In genomic region chr6:136431169-136431895, GRCm38 (mm10) we compare ENCODE assay signal across 19 mouse cellular contexts. TPM values are rescaled to one million over a fixed set of nuclear protein-coding genes. Genes with fewer than 3 reads are reported as not detected.
A peak's percentile ranks its signal among the peaks of the same experiment; 100 is the strongest.
DNase-seq lines count a peak whose midpoint lies in the region; ATAC-seq and TF ChIP-seq lines count a peak whose summit lies in the region.
"Had no signal": no experiment of that assay in that cellular context is flagged by ENCODE, and none has a peak within 500 bp of the region (broad histone marks: within the 10 kb centered on the region; RNA-seq: fewer than 3 reads in every experiment).

No protein-coding gene starts in this region.

- TF ChIP-seq RAD21 in MEL (IDR thresholded peaks at IDR 0.05; ENCODE audit: low read depth, low read length) = no peak

- TF ChIP-seq POLR2A in MEL (IDR thresholded peaks at IDR 0.05; ENCODE audit: control insufficient read depth in 1 of 2, insufficient read depth in 1 of 2, low read depth in 1 of 2, low read length in 2 of 2, poor library complexity in 1 of 2) = no peak

- no peak overlapping the region for H3K9ac ChIP-seq in heart, embryonic 11.5 days (ENCODE audit: low read depth, low read length)
- H3K9ac ChIP-seq in lung, embryonic 16.5 days (ENCODE audit: low read length) = no peak overlapping the region
- peak overlapping the region; percentile 40 for H3K9ac ChIP-seq in MEL (ENCODE audit: control insufficient read depth, low read depth, low read length, poor library complexity, severe bottlenecking)
- H3K9ac ChIP-seq: liver, postnatal 0 days had no signal

- no peak for DNase-seq in heart, adult 18-20 months
- DNase-seq in lung, adult 18-20 months = no peak
- DNase-seq in MEL (ENCODE audit: low read depth, low spot score) = peak; percentile 92
- no peak for DNase-seq in spleen, adult 18-20 months
- no peak for DNase-seq in layer of hippocampus, adult 2 months (ENCODE audit: low spot score in 2 of 2)
- DNase-seq: cerebellum, postnatal 36 days; kidney, postnatal 14 days; liver, postnatal 0 days; right cerebral cortex, postnatal 4 days; thymus, adult 18-20 months had no signal

- 0 out of 2 replicates have a peak overlapping the region, but pooled peaks have one; percentile 22 for H3K27ac ChIP-seq in heart, embryonic 11.5 days (ENCODE audit: low read depth, low read length)
- peak overlapping the region; percentile 82 for H3K27ac ChIP-seq in lung, embryonic 16.5 days (ENCODE audit: low read length)
- H3K27ac ChIP-seq in MEL (ENCODE audit: control insufficient read depth, low read depth, low read length) = peak overlapping the region; percentile 72
- H3K27ac ChIP-seq in layer of hippocampus, adult 2 months = no peak overlapping the region

- no peaks in the 10 kb centered on the region for H3K27me3 ChIP-seq in heart, embryonic 11.5 days (ENCODE audit: control insufficient read depth, insufficient read depth, low read length)
- H3K27me3 ChIP-seq in lung, embryonic 16.5 days (ENCODE audit: control insufficient read depth, insufficient read depth, low read depth, low read length) = no peaks in the 10 kb centered on the region
- no peaks in the 10 kb centered on the region for H3K27me3 ChIP-seq in MEL (ENCODE audit: control insufficient read depth in 1 of 2, insufficient read depth in 2 of 2, low read length in 2 of 2)

- TF ChIP-seq EP300 in MEL (IDR thresholded peaks at IDR 0.05; ENCODE audit: low read depth in 1 of 2, low read length in 2 of 2) = peak; percentile 74 to 75

- H3K4me3 ChIP-seq in heart, embryonic 11.5 days (ENCODE audit: low read depth, low read length) = no peak overlapping the region
- no peak overlapping the region for H3K4me3 ChIP-seq in lung, embryonic 16.5 days (ENCODE audit: low read length)
- peak overlapping the region in 1 of 2 experiments; percentile 5; a peak in 1 of 4 replicates for H3K4me3 ChIP-seq in MEL (ENCODE audit: control insufficient read depth in 1 of 2, insufficient read depth in 1 of 2, low read depth in 2 of 2, low read length in 2 of 2)
- H3K4me3 ChIP-seq in layer of hippocampus, adult 2 months = no peak overlapping the region
- H3K4me3 ChIP-seq: erythroblast, embryonic 14.5 days had no signal

- TF ChIP-seq CTCF in MEL (IDR thresholded peaks at IDR 0.05 in 2 of 3, conservative IDR thresholded peaks at IDR 0.05 in 1 of 3; ENCODE audit: control insufficient read depth in 1 of 3, insufficient read depth in 1 of 3, low read depth in 2 of 3, low read length in 3 of 3, poor library complexity in 1 of 3, severe bottlenecking in 1 of 3) = no peak
- no peak for TF ChIP-seq CTCF in layer of hippocampus, adult 2 months (conservative IDR thresholded peaks at IDR 0.05)

- 47% methylated on average over 10 of the region's 10 CpGs for WGBS in heart, embryonic 11.5 days (ENCODE audit: insufficient replicate concordance)
- WGBS in lung, embryonic 16.5 days = 29% methylated on average over 10 of the region's 10 CpGs

- no peaks in the 10 kb centered on the region for H3K9me3 ChIP-seq in heart, embryonic 11.5 days (replicated peaks; ENCODE audit: control insufficient read depth, low read length)
- no peaks in the 10 kb centered on the region for H3K9me3 ChIP-seq in lung, embryonic 16.5 days (ENCODE audit: control insufficient read depth, low read length)
- no peaks in the 10 kb centered on the region for H3K9me3 ChIP-seq in MEL (replicated peaks; ENCODE audit: insufficient read depth, low read length)

- ATAC-seq in heart, embryonic 11.5 days (replicated peaks; ENCODE audit: insufficient number of reproducible peaks, low FRiP score, low TSS enrichment) = no peak
- ATAC-seq in lung, embryonic 16.5 days (ENCODE audit: low read depth) = no peak
- peak; percentile 86 for ATAC-seq in megakaryocyte, adult 5-6 weeks (ENCODE audit: poor library complexity, severe bottlenecking)
- ATAC-seq: liver, postnatal 0 days had no signal

- H3K36me3 ChIP-seq in heart, embryonic 11.5 days (ENCODE audit: control insufficient read depth, insufficient read depth, low read length) = no peaks in the 10 kb centered on the region
- no peaks in the 10 kb centered on the region for H3K36me3 ChIP-seq in lung, embryonic 16.5 days (ENCODE audit: control insufficient read depth, insufficient read depth, low read length)
- peaks cover 0 to 6% of the 10 kb centered on the region in 2 experiments; a peak in 1 of 4 replicates for H3K36me3 ChIP-seq in MEL (ENCODE audit: control insufficient read depth in 1 of 2, insufficient read depth in 2 of 2, low read length in 2 of 2)

- no peaks in the 10 kb centered on the region for H3K79me2 ChIP-seq in MEL (ENCODE audit: control insufficient read depth, insufficient read depth, low read length, poor library complexity)

- no peak overlapping the region for H3K4me2 ChIP-seq in heart, embryonic 11.5 days
- H3K4me2 ChIP-seq in lung, embryonic 16.5 days (ENCODE audit: low read depth, low read length) = no peak overlapping the region; the same call in 1 of the 2 replicates

- H3K4me1 ChIP-seq in heart, embryonic 11.5 days (ENCODE audit: control insufficient read depth, insufficient read depth, low read length) = peaks cover 9% of the 10 kb centered on the region; the same call in 1 of the 2 replicates
- peaks cover 13% of the 10 kb centered on the region for H3K4me1 ChIP-seq in lung, embryonic 16.5 days (replicated peaks; ENCODE audit: control insufficient read depth, insufficient read depth, low read length)
- no peaks in the 10 kb centered on the region; a peak in 1 of 4 replicates for H3K4me1 ChIP-seq in MEL (ENCODE audit: control insufficient read depth in 1 of 2, insufficient read depth in 2 of 2, low read length in 2 of 2)

TF ChIP-seq in MEL, 35 proteins besides CTCF, POLR2A, EP300 and RAD21:
- TF ChIP-seq MEF2A (IDR thresholded peaks at IDR 0.05; ENCODE audit: extremely low read depth, insufficient replicate concordance, low read depth, low read length, poor library complexity, severe bottlenecking) = no peak
- 0 out of 2 replicates have a peak, but pooled peaks have one; percentile 25 for TF ChIP-seq MXI1 (IDR thresholded peaks at IDR 0.05; ENCODE audit: low read depth, low read length)
- peak; percentile 71 for TF ChIP-seq TCF12 (IDR thresholded peaks at IDR 0.05; ENCODE audit: low read depth, low read length)
- TF ChIP-seq ETS1 (IDR thresholded peaks at IDR 0.05; ENCODE audit: low read depth, low read length) = peak; percentile 81
- TF ChIP-seq SIN3A (IDR thresholded peaks at IDR 0.05; ENCODE audit: low read length) = peak; percentile 68; the same call in 1 of the 2 replicates
- no peak for TF ChIP-seq SMC3 (IDR thresholded peaks at IDR 0.05; ENCODE audit: low read depth, low read length)
- TF ChIP-seq MAX (IDR thresholded peaks at IDR 0.05; ENCODE audit: low read length) = 0 out of 2 replicates have a peak, but pooled peaks have one; percentile 52
- TF ChIP-seq MAZ (IDR thresholded peaks at IDR 0.05; ENCODE audit: low read depth, low read length) = peak; percentile 50; the same call in 1 of the 2 replicates
- no peak for TF ChIP-seq MAFK (IDR thresholded peaks at IDR 0.05; ENCODE audit: borderline replicate concordance, low read depth, low read length)
- peak; percentile 68 for TF ChIP-seq RCOR1 (IDR thresholded peaks at IDR 0.05; ENCODE audit: low read depth, low read length)
- peak; percentile 72; the same call in 1 of the 2 replicates for TF ChIP-seq MYC (IDR thresholded peaks at IDR 0.05; ENCODE audit: low read depth, low read length)
- peak; percentile 64 for TF ChIP-seq TAL1 (IDR thresholded peaks at IDR 0.05; ENCODE audit: low read length)
- TF ChIP-seq GATA1 (IDR thresholded peaks at IDR 0.05; ENCODE audit: low read depth, low read length) = peak; percentile 91
- peak; percentile 93 for TF ChIP-seq TBP (IDR thresholded peaks at IDR 0.05; ENCODE audit: low read depth, low read length)

RNA-seq across cellular contexts. Expression of gene E330021D16Rik, which starts 16.0 kb away (rescaled TPM):
- polyA plus RNA-seq in heart, embryonic 11.5 days (2014; fragmentation: Nextera tagmentation; extraction: Ambion mirVana) = not detected in 2 replicates
- not detected for total RNA-seq in heart, adult 18-20 months (2021)
- polyA plus RNA-seq in lung, embryonic 16.5 days (2015; fragmentation: Nextera tagmentation; extraction: Ambion mirVana) = 0.10 and 0.38 TPM in 2 replicates
- total RNA-seq in MEL (2012; rRNA removed) = not detected in 2 replicates
- not detected for polyA plus RNA-seq in MEL (2012; ENCODE audit: insufficient read depth in 1 of 2, insufficient read length in 2 of 2, low read depth in 1 of 2, low replicate concordance in 2 of 2, missing spikeins in 1 of 2)
- not detected in 2 replicates for total RNA-seq in megakaryocyte, adult 5-6 weeks (2015)
- total RNA-seq in megakaryocyte, adult 5-6 weeks (2017) = not detected in 2 replicates
- total RNA-seq in layer of hippocampus, adult 2 months (2021) = not detected
- total RNA-seq: gastrocnemius, adult 18-20 months; hematopoietic stem cell, adult 5-6 weeks; left cerebral cortex, postnatal 14 days; midbrain, postnatal 0 days; neutrophil, adult 5-6 weeks had no signal
- polyA plus RNA-seq: erythroblast, embryonic 14.5 days; midbrain, postnatal 0 days had no signal
